Mouse (Mus musculus): ENCODE results near the gene Mrrf. TPM values are rescaled to one million over a fixed set of nuclear protein-coding genes. Genes with fewer than 3 reads are reported as not detected.

The Mrrf gene
- polyA plus RNA-seq, 1 experiment from 2014 or later = 11.1 TPM

- no peak for DNase-seq
- H3K27me3 ChIP-seq (ENCODE audit: insufficient read depth, low read length) = no peaks in the 10 kb centered on the region
- WGBS (ENCODE audit: insufficient replicate concordance) = 71% methylated on average over 12 of the region's 12 CpGs
- no peaks in the 10 kb centered on the region; the same call in 1 of the 2 replicates for H3K4me1 ChIP-seq (ENCODE audit: insufficient read depth)
- no peak overlapping the region for H3K9ac ChIP-seq (replicated peaks)
- TF ChIP-seq CTCF (IDR thresholded peaks at IDR 0.05; ENCODE audit: low read depth) (no peak), EP300 (IDR thresholded peaks at IDR 0.05; ENCODE audit: low read depth) (no peak)
- no peak overlapping the region for H3K4me3 ChIP-seq (ENCODE audit: low read depth, low read length)
- H3K9me3 ChIP-seq (ENCODE audit: low read length) = no peaks in the 10 kb centered on the region
- no peak overlapping the region for H3K27ac ChIP-seq (ENCODE audit: low read depth)
- no peak overlapping the region for H3K4me2 ChIP-seq (ENCODE audit: low read depth, low read length)
- ATAC-seq = no peak
- H3K36me3 ChIP-seq (replicated peaks; ENCODE audit: insufficient read depth, low read length) = no peaks in the 10 kb centered on the region
Observed at GRCm38 (mm10) chr2:36191098-36191941, 55.1 kb downstream of the Mrrf start.

GRCm38 (mm10) chr2:36197021-36197420, 60.8 kb downstream of the Mrrf start:
- Histone ChIP-seq H3K4me3 (ENCODE audit: low read depth, low read length) (no peak overlapping the region), H3K36me3 (replicated peaks; ENCODE audit: insufficient read depth, low read length) (no peaks in the 10 kb centered on the region), H3K27me3 (ENCODE audit: insufficient read depth, low read length) (peaks cover 10% of the 10 kb centered on the region), H3K4me2 (ENCODE audit: low read depth, low read length) (no peak overlapping the region), H3K27ac (ENCODE audit: low read depth) (no peak overlapping the region), H3K9me3 (ENCODE audit: low read length) (no peaks in the 10 kb centered on the region), H3K4me1 (ENCODE audit: insufficient read depth) (peaks cover 26% of the 10 kb centered on the region), H3K9ac (replicated peaks) (no peak overlapping the region)
- no peak for TF ChIP-seq EP300 (IDR thresholded peaks at IDR 0.05; ENCODE audit: low read depth)
- no peak for TF ChIP-seq CTCF (IDR thresholded peaks at IDR 0.05; ENCODE audit: low read depth)
- ATAC-seq (no peak), DNase-seq (no peak)
- 65% methylated on average over 3 of the region's 3 CpGs for WGBS (ENCODE audit: insufficient replicate concordance)

GRCm38 (mm10) chr2:36197919-36198881, 62.0 kb downstream of the Mrrf start:
- no peaks in the 10 kb centered on the region for H3K36me3 ChIP-seq (replicated peaks; ENCODE audit: insufficient read depth, low read length)
- peaks cover 38% of the 10 kb centered on the region for H3K4me1 ChIP-seq (ENCODE audit: insufficient read depth)
- TF ChIP-seq EP300 (IDR thresholded peaks at IDR 0.05; ENCODE audit: low read depth) (peak; percentile 77; the same call in 1 of the 2 replicates), CTCF (IDR thresholded peaks at IDR 0.05; ENCODE audit: low read depth) (no peak)
- H3K9ac ChIP-seq (replicated peaks) = peak overlapping the region; percentile 62
- peak overlapping the region; percentile 45 for H3K4me3 ChIP-seq (ENCODE audit: low read depth, low read length)
- 13% methylated on average over 20 of the region's 20 CpGs for WGBS (ENCODE audit: insufficient replicate concordance)
- peak overlapping the region; percentile 72 for H3K4me2 ChIP-seq (ENCODE audit: low read depth, low read length)
- peaks cover 22% of the 10 kb centered on the region for H3K27me3 ChIP-seq (ENCODE audit: insufficient read depth, low read length)
- no peaks in the 10 kb centered on the region for H3K9me3 ChIP-seq (ENCODE audit: low read length)
- peak overlapping the region; percentile 89 for H3K27ac ChIP-seq (ENCODE audit: low read depth)
- DNase-seq = peak; percentile 82
- ATAC-seq = peak; percentile 99

GRCm38 (mm10) chr2:36198882-36199262, 62.7 kb downstream of the Mrrf start:
- Histone ChIP-seq H3K27me3 (ENCODE audit: insufficient read depth, low read length) (peaks cover 29% of the 10 kb centered on the region), H3K27ac (ENCODE audit: low read depth) (peak overlapping the region; percentile 89), H3K9ac (replicated peaks) (peak overlapping the region; percentile 62), H3K36me3 (replicated peaks; ENCODE audit: insufficient read depth, low read length) (no peaks in the 10 kb centered on the region), H3K4me3 (ENCODE audit: low read depth, low read length) (peak overlapping the region; percentile 45), H3K9me3 (ENCODE audit: low read length) (no peaks in the 10 kb centered on the region), H3K4me2 (ENCODE audit: low read depth, low read length) (peak overlapping the region; percentile 72), H3K4me1 (ENCODE audit: insufficient read depth) (peaks cover 45% of the 10 kb centered on the region)
- DNase-seq (no peak), ATAC-seq (peak; percentile 27)
- TF ChIP-seq EP300 (IDR thresholded peaks at IDR 0.05; ENCODE audit: low read depth) (no peak), CTCF (IDR thresholded peaks at IDR 0.05; ENCODE audit: low read depth) (no peak)
- WGBS (ENCODE audit: insufficient replicate concordance) = 30% methylated on average over 3 of the region's 3 CpGs

GRCm38 (mm10) chr2:36200813-36201212, 64.6 kb downstream of the Mrrf start:
- no peaks in the 10 kb centered on the region for H3K9me3 ChIP-seq (ENCODE audit: low read length)
- peaks cover 45% of the 10 kb centered on the region for H3K4me1 ChIP-seq (ENCODE audit: insufficient read depth)
- H3K36me3 ChIP-seq (replicated peaks; ENCODE audit: insufficient read depth, low read length) = no peaks in the 10 kb centered on the region
- TF ChIP-seq CTCF (IDR thresholded peaks at IDR 0.05; ENCODE audit: low read depth) (no peak), EP300 (IDR thresholded peaks at IDR 0.05; ENCODE audit: low read depth) (no peak)
- H3K27ac ChIP-seq (ENCODE audit: low read depth) = no peak overlapping the region
- no peak overlapping the region for H3K4me3 ChIP-seq (ENCODE audit: low read depth, low read length)
- no peak for DNase-seq
- WGBS (ENCODE audit: insufficient replicate concordance) = 82% methylated on average over 2 of the region's 2 CpGs
- H3K27me3 ChIP-seq (ENCODE audit: insufficient read depth, low read length) = peaks cover 36% of the 10 kb centered on the region
- no peak overlapping the region for H3K9ac ChIP-seq (replicated peaks)
- no peak for ATAC-seq
- H3K4me2 ChIP-seq (ENCODE audit: low read depth, low read length) = no peak overlapping the region

All from liver, postnatal 0 days (tissue).